Mouse (Mus musculus): ENCODE results near the gene Spata25. TPM values are rescaled to one million over a fixed set of nuclear protein-coding genes. Genes with fewer than 3 reads are reported as not detected.

The Spata25 gene
- polyA plus RNA-seq, 1 experiment = not detected

DNA sequence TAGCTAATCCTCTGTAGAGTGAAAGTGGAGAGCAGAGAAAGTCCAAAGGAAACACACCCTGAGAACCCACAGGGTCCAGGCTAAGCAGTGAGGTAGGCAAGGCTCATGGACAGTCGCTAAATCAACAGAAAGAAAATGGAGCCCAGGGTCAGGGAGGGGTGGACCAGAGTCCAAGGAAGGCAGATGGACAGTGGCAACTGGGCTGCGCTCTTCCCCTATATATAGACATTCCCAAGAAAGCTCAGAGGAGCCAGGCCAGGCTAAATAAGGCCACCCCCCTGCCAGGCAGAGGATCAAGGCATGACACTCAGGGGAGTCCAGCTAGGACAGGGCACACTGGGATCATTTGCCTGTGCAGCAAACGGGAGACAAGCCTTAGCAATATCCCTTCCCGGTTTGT is 46.5 kb downstream of the Spata25 start:
- Histone ChIP-seq H3K79me3 (ENCODE audit: low read depth) (no peaks in the 10 kb centered on the region), H3K4me3 (ENCODE audit: insufficient read depth, poor library complexity, severe bottlenecking) (no peak overlapping the region), H3ac (ENCODE audit: control insufficient read depth, insufficient read length, low read depth) (no peak overlapping the region), H3K79me2 (ENCODE audit: control insufficient read depth, insufficient read depth) (no peaks in the 10 kb centered on the region), H3K36me3 (ENCODE audit: control insufficient read depth, insufficient read depth) (no peaks in the 10 kb centered on the region), H3K27me3 (ENCODE audit: control insufficient read depth, insufficient read depth, insufficient read length) (no peaks in the 10 kb centered on the region)
- TF ChIP-seq CEBPB (IDR thresholded peaks at IDR 0.05; ENCODE audit: low read depth) = no peak
- TF ChIP-seq MYOD1 (IDR thresholded peaks at IDR 0.05; ENCODE audit: control insufficient read depth, insufficient read length, low read depth) = no peak

DNA sequence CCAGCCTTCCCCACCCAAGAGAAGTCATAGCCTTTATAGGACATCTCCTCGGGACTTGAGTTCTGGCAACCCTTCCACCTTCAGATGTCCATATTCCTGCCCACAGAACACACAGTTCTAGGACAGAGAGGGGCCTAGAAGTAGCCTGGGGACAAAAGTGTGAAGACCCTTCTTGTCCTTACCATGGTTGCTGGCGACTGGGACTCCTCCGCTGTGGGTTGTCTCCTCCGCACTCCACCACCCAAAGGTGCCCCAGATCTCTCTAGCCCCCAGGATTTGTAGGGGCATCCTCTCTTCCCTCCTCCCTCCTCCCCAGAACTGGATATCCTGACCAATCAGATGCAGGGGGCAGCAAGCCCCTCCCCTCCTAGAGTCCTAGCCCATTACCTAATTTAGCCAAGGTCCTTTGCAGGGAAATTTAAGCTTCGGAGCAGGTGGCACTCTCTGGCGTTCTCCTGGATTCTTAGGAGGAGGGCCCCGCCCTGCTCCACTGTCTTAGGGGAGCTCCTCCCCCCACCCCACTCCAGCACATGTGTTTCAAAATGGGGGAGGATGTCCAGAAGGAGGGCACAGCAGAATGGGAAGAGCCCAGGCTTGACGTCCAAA is 48.8 kb downstream of the Spata25 start, which contains the start of gene Tnnc2:
Gene Tnnc2 (minus strand): TSS at position 487 of the 606 bp plus-strand sequence.
- TF ChIP-seq MAX (IDR thresholded peaks at IDR 0.05) (no peak), USF1 (IDR thresholded peaks at IDR 0.05; ENCODE audit: low read depth) (no peak), MYOG (IDR thresholded peaks at IDR 0.05; ENCODE audit: control insufficient read depth, extremely low read depth, insufficient read length) (no peak)
- Histone ChIP-seq H3K79me3 (ENCODE audit: low read depth) (no peaks in the 10 kb centered on the region), H3K27me3 (ENCODE audit: control insufficient read depth, insufficient read depth, insufficient read length) (no peaks in the 10 kb centered on the region), H3K4me3 (ENCODE audit: insufficient read depth, poor library complexity, severe bottlenecking) (no peak within 1 kb of the TSS), H3K36me3 (ENCODE audit: control insufficient read depth, insufficient read depth) (no peaks in the 10 kb centered on the region), H3K79me2 (ENCODE audit: control insufficient read depth, insufficient read depth) (no peaks in the 10 kb centered on the region), H3ac (ENCODE audit: control insufficient read depth, insufficient read length, low read depth) (no peak within 1 kb of the TSS)

DNA sequence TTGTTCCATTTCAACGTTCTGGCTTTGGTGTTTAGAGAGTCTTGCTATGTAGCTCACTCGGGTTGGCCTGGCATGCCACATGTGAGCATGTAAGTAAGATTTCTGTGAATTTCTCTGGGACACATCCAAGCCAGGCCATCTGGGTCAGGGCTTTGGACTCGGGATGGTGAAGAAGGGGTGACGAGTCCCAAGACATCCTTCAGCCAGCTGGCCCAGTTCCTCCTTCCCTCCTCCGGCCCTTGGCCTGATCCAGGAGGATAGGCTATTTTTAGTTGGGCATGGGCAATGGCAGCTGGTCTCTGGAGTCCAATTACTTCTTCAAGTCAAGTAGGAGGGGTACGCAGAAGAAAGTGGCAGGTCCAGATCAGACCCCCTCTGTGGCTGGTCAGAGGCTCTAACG is 49.5 kb downstream of the Spata25 start:
- TF ChIP-seq FOSL1 (IDR thresholded peaks at IDR 0.05; ENCODE audit: insufficient read depth, low read length, poor library complexity, severe bottlenecking) = no peak
- no peak for TF ChIP-seq MYOD1 (IDR thresholded peaks at IDR 0.05; ENCODE audit: control insufficient read depth, insufficient read length, low read depth)
- no peak for TF ChIP-seq MAX (IDR thresholded peaks at IDR 0.05)
- no peak for TF ChIP-seq MYOG (IDR thresholded peaks at IDR 0.05; ENCODE audit: control insufficient read depth, extremely low read depth, insufficient read length)
- TF ChIP-seq CEBPB (IDR thresholded peaks at IDR 0.05; ENCODE audit: low read depth) = no peak
- no peak for TF ChIP-seq CTCF (IDR thresholded peaks at IDR 0.05; ENCODE audit: control insufficient read depth, insufficient read depth, insufficient read length)
- no peak for TF ChIP-seq USF1 (IDR thresholded peaks at IDR 0.05; ENCODE audit: low read depth)
- no peaks in the 10 kb centered on the region for H3K36me3 ChIP-seq (ENCODE audit: control insufficient read depth, insufficient read depth)
- no peaks in the 10 kb centered on the region for H3K79me3 ChIP-seq (ENCODE audit: low read depth)
- H3ac ChIP-seq (ENCODE audit: control insufficient read depth, insufficient read length, low read depth) = no peak overlapping the region
- no peak overlapping the region for H3K4me3 ChIP-seq (ENCODE audit: insufficient read depth, poor library complexity, severe bottlenecking)
- H3K79me2 ChIP-seq (ENCODE audit: control insufficient read depth, insufficient read depth) = no peaks in the 10 kb centered on the region
- no peaks in the 10 kb centered on the region for H3K27me3 ChIP-seq (ENCODE audit: control insufficient read depth, insufficient read depth, insufficient read length)

DNA sequence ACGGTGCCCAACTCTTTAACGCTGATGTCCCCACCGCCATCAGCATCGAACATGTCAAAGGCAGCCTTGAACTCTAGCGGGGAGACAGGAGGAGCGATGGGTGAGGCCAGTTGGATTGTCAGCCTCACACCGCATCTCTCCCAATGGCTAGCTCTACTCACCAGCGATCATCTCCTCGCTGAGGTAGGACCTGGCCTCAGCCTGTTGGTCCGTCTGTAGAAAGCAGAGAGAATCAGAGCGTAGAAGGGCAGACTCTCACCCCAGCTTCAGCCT is 50.4 kb downstream of the Spata25 start:
- Histone ChIP-seq H3K4me3 (ENCODE audit: insufficient read depth, poor library complexity, severe bottlenecking) (no peak overlapping the region), H3K27me3 (ENCODE audit: control insufficient read depth, insufficient read depth, insufficient read length) (no peaks in the 10 kb centered on the region), H3K36me3 (ENCODE audit: control insufficient read depth, insufficient read depth) (peaks cover 5% of the 10 kb centered on the region), H3K79me2 (ENCODE audit: control insufficient read depth, insufficient read depth) (no peaks in the 10 kb centered on the region), H3ac (ENCODE audit: control insufficient read depth, insufficient read length, low read depth) (no peak overlapping the region), H3K79me3 (ENCODE audit: low read depth) (no peaks in the 10 kb centered on the region)
- no peak for TF ChIP-seq MYOG (IDR thresholded peaks at IDR 0.05; ENCODE audit: control insufficient read depth, extremely low read depth, insufficient read length)
- TF ChIP-seq CEBPB (IDR thresholded peaks at IDR 0.05; ENCODE audit: low read depth) = no peak
- no peak for TF ChIP-seq MYOD1 (IDR thresholded peaks at IDR 0.05; ENCODE audit: control insufficient read depth, insufficient read length, low read depth)
- no peak for TF ChIP-seq FOSL1 (IDR thresholded peaks at IDR 0.05; ENCODE audit: insufficient read depth, low read length, poor library complexity, severe bottlenecking)
- no peak for TF ChIP-seq MAX (IDR thresholded peaks at IDR 0.05)
- TF ChIP-seq USF1 (IDR thresholded peaks at IDR 0.05; ENCODE audit: low read depth) = no peak
- TF ChIP-seq CTCF (IDR thresholded peaks at IDR 0.05; ENCODE audit: control insufficient read depth, insufficient read depth, insufficient read length) = no peak

GRCm38 (mm10) chr2:164777246-164778014 is 50.9 kb downstream of the Spata25 start:
- no peak overlapping the region for H3K4me3 ChIP-seq (ENCODE audit: insufficient read depth, poor library complexity, severe bottlenecking)
- no peaks in the 10 kb centered on the region for H3K79me3 ChIP-seq (ENCODE audit: low read depth)
- H3K36me3 ChIP-seq (ENCODE audit: control insufficient read depth, insufficient read depth) = peaks cover 10% of the 10 kb centered on the region
- peaks cover 4% of the 10 kb centered on the region for H3K79me2 ChIP-seq (ENCODE audit: control insufficient read depth, insufficient read depth)
- H3ac ChIP-seq (ENCODE audit: control insufficient read depth, insufficient read length, low read depth) = no peak overlapping the region
- TF ChIP-seq USF1 (IDR thresholded peaks at IDR 0.05; ENCODE audit: low read depth) (no peak), FOSL1 (IDR thresholded peaks at IDR 0.05; ENCODE audit: insufficient read depth, low read length, poor library complexity, severe bottlenecking) (no peak), CTCF (IDR thresholded peaks at IDR 0.05; ENCODE audit: control insufficient read depth, insufficient read depth, insufficient read length) (no peak), MYOD1 (IDR thresholded peaks at IDR 0.05; ENCODE audit: control insufficient read depth, insufficient read length, low read depth) (no peak), MAX (IDR thresholded peaks at IDR 0.05) (no peak), MYOG (IDR thresholded peaks at IDR 0.05; ENCODE audit: control insufficient read depth, extremely low read depth, insufficient read length) (no peak)
- no peaks in the 10 kb centered on the region for H3K27me3 ChIP-seq (ENCODE audit: control insufficient read depth, insufficient read depth, insufficient read length)

DNA sequence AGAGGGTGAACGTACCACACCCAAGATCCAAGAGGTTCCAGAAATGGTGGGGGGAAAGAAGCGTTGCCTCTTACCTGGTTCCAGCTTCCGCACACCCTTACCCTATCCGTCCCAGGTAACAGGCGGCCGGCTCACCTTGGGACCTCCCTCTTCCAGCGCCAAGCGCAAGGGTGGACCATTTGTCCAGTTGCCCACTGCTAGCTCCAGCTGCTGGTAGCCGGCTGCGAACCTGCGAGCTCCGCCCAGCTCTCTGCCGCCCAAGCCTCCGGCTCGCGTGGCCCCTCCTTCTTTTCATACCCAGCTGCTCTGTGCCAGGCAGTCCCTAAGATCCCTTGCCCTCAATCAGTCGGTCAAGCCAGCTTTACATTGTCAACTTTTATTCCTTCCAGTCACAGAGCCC is 51.5 kb downstream of the Spata25 start:
- peaks cover 16% of the 10 kb centered on the region for H3K36me3 ChIP-seq (ENCODE audit: control insufficient read depth, insufficient read depth)
- no peak for TF ChIP-seq MAX (IDR thresholded peaks at IDR 0.05)
- no peak for TF ChIP-seq CTCF (IDR thresholded peaks at IDR 0.05; ENCODE audit: control insufficient read depth, insufficient read depth, insufficient read length)
- TF ChIP-seq MYOD1 (IDR thresholded peaks at IDR 0.05; ENCODE audit: control insufficient read depth, insufficient read length, low read depth) = no peak
- TF ChIP-seq MYOG (IDR thresholded peaks at IDR 0.05; ENCODE audit: control insufficient read depth, extremely low read depth, insufficient read length) = no peak
- TF ChIP-seq FOSL1 (IDR thresholded peaks at IDR 0.05; ENCODE audit: insufficient read depth, low read length, poor library complexity, severe bottlenecking) = no peak
- TF ChIP-seq CEBPB (IDR thresholded peaks at IDR 0.05; ENCODE audit: low read depth) = no peak
- no peak for TF ChIP-seq USF1 (IDR thresholded peaks at IDR 0.05; ENCODE audit: low read depth)
- no peak overlapping the region for H3K4me3 ChIP-seq (ENCODE audit: insufficient read depth, poor library complexity, severe bottlenecking)
- no peak overlapping the region for H3ac ChIP-seq (ENCODE audit: control insufficient read depth, insufficient read length, low read depth)
- H3K79me3 ChIP-seq (ENCODE audit: low read depth) = peaks cover under 1% of the 10 kb centered on the region
- H3K79me2 ChIP-seq (ENCODE audit: control insufficient read depth, insufficient read depth) = peaks cover 10% of the 10 kb centered on the region
- H3K27me3 ChIP-seq (ENCODE audit: control insufficient read depth, insufficient read depth, insufficient read length) = no peaks in the 10 kb centered on the region

Other genes with a start within 250 kb of the Spata25 start
- not detected for gene Wfdc6a, start 243.1 kb downstream of the Spata25 start, polyA plus RNA-seq (2012; fragmentation: generic; extraction: Trizol)
- not detected for gene Eppin, start 234.9 kb downstream of the Spata25 start, polyA plus RNA-seq (2012; fragmentation: generic; extraction: Trizol)
- not detected for gene Wfdc6b, start 215.0 kb downstream of the Spata25 start, polyA plus RNA-seq (2012; fragmentation: generic; extraction: Trizol)
- not detected for gene Wfdc8, start 214.9 kb downstream of the Spata25 start, polyA plus RNA-seq (2012; fragmentation: generic; extraction: Trizol)
- gene Wfdc16, start 189.7 kb downstream of the Spata25 start, polyA plus RNA-seq (2012; fragmentation: generic; extraction: Trizol) = not detected
- not detected for gene Wfdc10, start 172.5 kb downstream of the Spata25 start, polyA plus RNA-seq (2012; fragmentation: generic; extraction: Trizol)
- not detected for gene Wfdc9, start 172.0 kb downstream of the Spata25 start, polyA plus RNA-seq (2012; fragmentation: generic; extraction: Trizol)
- not detected for gene Wfdc11, start 154.4 kb downstream of the Spata25 start, polyA plus RNA-seq (2012; fragmentation: generic; extraction: Trizol)
- not detected for gene Wfdc13, start 143.4 kb downstream of the Spata25 start, polyA plus RNA-seq (2012; fragmentation: generic; extraction: Trizol)
- gene Spint4, start 130.0 kb downstream of the Spata25 start, polyA plus RNA-seq (2012; fragmentation: generic; extraction: Trizol) = not detected
- not detected for gene Spint5, start 113.2 kb downstream of the Spata25 start, polyA plus RNA-seq (2012; fragmentation: generic; extraction: Trizol)
- 0.13 TPM for gene Wfdc3, start 82.6 kb downstream of the Spata25 start, polyA plus RNA-seq (2012; fragmentation: generic; extraction: Trizol)
- gene Dnttip1, start 82.6 kb downstream of the Spata25 start, polyA plus RNA-seq (2012; fragmentation: generic; extraction: Trizol) = 47.3 TPM
- 279 TPM for gene Ube2c, start 58.6 kb downstream of the Spata25 start, polyA plus RNA-seq (2012; fragmentation: generic; extraction: Trizol)
- 4.7 TPM for gene Tnnc2, start 48.6 kb downstream of the Spata25 start, polyA plus RNA-seq (2012; fragmentation: generic; extraction: Trizol)
- 19.5 TPM for gene Snx21, start 42.7 kb downstream of the Spata25 start, polyA plus RNA-seq (2012; fragmentation: generic; extraction: Trizol)
- gene Acot8, start 23.7 kb downstream of the Spata25 start, polyA plus RNA-seq (2012; fragmentation: generic; extraction: Trizol) = 20.5 TPM
- gene Zswim3, start 23.4 kb downstream of the Spata25 start, polyA plus RNA-seq (2012; fragmentation: generic; extraction: Trizol) = 2.9 TPM
- 10.0 TPM for gene Zswim1, start 5.9 kb downstream of the Spata25 start, polyA plus RNA-seq (2012; fragmentation: generic; extraction: Trizol)
- 160 TPM for gene Ctsa, start 4.3 kb upstream of the Spata25 start, polyA plus RNA-seq (2012; fragmentation: generic; extraction: Trizol)
- gene Neurl2, start 4.9 kb upstream of the Spata25 start, polyA plus RNA-seq (2012; fragmentation: generic; extraction: Trizol) = 11.3 TPM
- gene Pltp, start 29.2 kb upstream of the Spata25 start, polyA plus RNA-seq (2012; fragmentation: generic; extraction: Trizol) = 13.3 TPM
- gene Pcif1, start 50.8 kb upstream of the Spata25 start, polyA plus RNA-seq (2012; fragmentation: generic; extraction: Trizol) = 46.5 TPM
- gene Zfp335, start 83.2 kb upstream of the Spata25 start, polyA plus RNA-seq (2012; fragmentation: generic; extraction: Trizol) = 11.7 TPM
- 1.1 TPM for gene Mmp9, start 112.2 kb upstream of the Spata25 start, polyA plus RNA-seq (2012; fragmentation: generic; extraction: Trizol)
- gene Slc12a5, start 132.3 kb upstream of the Spata25 start, polyA plus RNA-seq (2012; fragmentation: generic; extraction: Trizol) = 0.12 TPM
- 31.2 TPM for gene Ncoa5, start 206.3 kb upstream of the Spata25 start, polyA plus RNA-seq (2012; fragmentation: generic; extraction: Trizol)
- gene Cd40, start 227.1 kb upstream of the Spata25 start, polyA plus RNA-seq (2012; fragmentation: generic; extraction: Trizol) = 0.27 TPM